Mouse (Mus musculus): ENCODE results near the gene Mill2. TPM values are rescaled to one million over a fixed set of nuclear protein-coding genes. Genes with fewer than 3 reads are reported as not detected.
"Not testable (repeated sequence)": the region's sequence is repeated elsewhere in the genome, so short reads cannot be mapped to it uniquely, and the experiment has no call there.

Mill2 gene
- 0.62 and 1.1 TPM in 2 replicates for polyA plus RNA-seq (2014; fragmentation: Nextera tagmentation; extraction: Ambion mirVana)

GRCm38 (mm10) chr7:18839865-18840264 lies at the start of gene Mill2:
TSS of gene Mill2 (plus strand) at chr7:18839966.
- no peaks in the 10 kb centered on the region for H3K36me3 ChIP-seq (ENCODE audit: control insufficient read depth, insufficient read depth, low read length)
- no peaks in the 10 kb centered on the region for H3K9me3 ChIP-seq (ENCODE audit: control insufficient read depth, low read length)
- peak within 1 kb of the TSS; percentile 93 for H3K27ac ChIP-seq (ENCODE audit: low read depth)
- ATAC-seq (replicated peaks; ENCODE audit: low FRiP score, low TSS enrichment, low read depth), result peak; percentile 59
- H3K27me3 ChIP-seq (replicated peaks; ENCODE audit: control insufficient read depth, insufficient read depth, low read length), result no peaks in the 10 kb centered on the region
- peaks cover 10% of the 10 kb centered on the region; the same call in 1 of the 2 replicates for H3K4me1 ChIP-seq (replicated peaks; ENCODE audit: control insufficient read depth, insufficient read depth, low read length)
- H3K9ac ChIP-seq (ENCODE audit: low read length), result peak within 1 kb of the TSS; percentile 65
- peak within 1 kb of the TSS; percentile 70 for H3K4me2 ChIP-seq (ENCODE audit: low read length)
- 6% methylated on average over 3 of the region's 3 CpGs for WGBS
- peak within 1 kb of the TSS; percentile 41 for H3K4me3 ChIP-seq (ENCODE audit: low read depth, low read length)
- DNase-seq (ENCODE audit: low spot score), result no peak

GRCm38 (mm10) chr7:18790671-18791070 lies 49.1 kb upstream of the Mill2 start:
- not testable (repeated sequence) for H3K27ac ChIP-seq (ENCODE audit: low read depth); H3K9ac ChIP-seq (ENCODE audit: low read length); H3K4me3 ChIP-seq (ENCODE audit: low read depth, low read length); H3K36me3 ChIP-seq (ENCODE audit: control insufficient read depth, insufficient read depth, low read length); H3K27me3 ChIP-seq (replicated peaks; ENCODE audit: control insufficient read depth, insufficient read depth, low read length); ATAC-seq (replicated peaks; ENCODE audit: low FRiP score, low TSS enrichment, low read depth); DNase-seq (ENCODE audit: low spot score); H3K9me3 ChIP-seq (ENCODE audit: control insufficient read depth, low read length); H3K4me2 ChIP-seq (ENCODE audit: low read length); H3K4me1 ChIP-seq (replicated peaks; ENCODE audit: control insufficient read depth, insufficient read depth, low read length)

- no peak for DNase-seq (ENCODE audit: low spot score)
- no peak within 1 kb of the TSS for H3K27ac ChIP-seq (ENCODE audit: low read depth)
- no peak within 1 kb of the TSS for H3K4me3 ChIP-seq (ENCODE audit: low read depth, low read length)
- 87% methylated on average over 1 of the region's 1 CpGs for WGBS
- no peak for ATAC-seq (replicated peaks; ENCODE audit: low FRiP score, low TSS enrichment, low read depth)
- no peak within 1 kb of the TSS for H3K4me2 ChIP-seq (ENCODE audit: low read length)
- H3K9me3 ChIP-seq (ENCODE audit: control insufficient read depth, low read length), result no peaks in the 10 kb centered on the region
- H3K4me1 ChIP-seq (replicated peaks; ENCODE audit: control insufficient read depth, insufficient read depth, low read length), result no peaks in the 10 kb centered on the region
- H3K36me3 ChIP-seq (ENCODE audit: control insufficient read depth, insufficient read depth, low read length), result no peaks in the 10 kb centered on the region
- H3K9ac ChIP-seq (ENCODE audit: low read length), result no peak within 1 kb of the TSS
- H3K27me3 ChIP-seq (replicated peaks; ENCODE audit: control insufficient read depth, insufficient read depth, low read length), result no peaks in the 10 kb centered on the region
Observed at GRCm38 (mm10) chr7:18798420-18798819, 41.3 kb upstream of the Mill2 start, which contains the start of gene Psg19. TSS of gene Psg19 (minus strand) at chr7:18798520.

- no peaks in the 10 kb centered on the region for H3K9me3 ChIP-seq (ENCODE audit: control insufficient read depth, low read length)
- H3K27me3 ChIP-seq (replicated peaks; ENCODE audit: control insufficient read depth, insufficient read depth, low read length), result no peaks in the 10 kb centered on the region
- H3K4me2 ChIP-seq (ENCODE audit: low read length), result no peak overlapping the region
- H3K4me3 ChIP-seq (ENCODE audit: low read depth, low read length), result no peak overlapping the region
- ATAC-seq (replicated peaks; ENCODE audit: low FRiP score, low TSS enrichment, low read depth) (no peak), DNase-seq (ENCODE audit: low spot score) (no peak)
- 44% methylated on average over 3 of the region's 3 CpGs for WGBS
- no peak overlapping the region for H3K27ac ChIP-seq (ENCODE audit: low read depth)
- no peaks in the 10 kb centered on the region for H3K4me1 ChIP-seq (replicated peaks; ENCODE audit: control insufficient read depth, insufficient read depth, low read length)
- H3K36me3 ChIP-seq (ENCODE audit: control insufficient read depth, insufficient read depth, low read length), result no peaks in the 10 kb centered on the region
- H3K9ac ChIP-seq (ENCODE audit: low read length), result no peak overlapping the region
Observed at GRCm38 (mm10) chr7:18799129-18799528, 40.6 kb upstream of the Mill2 start.

- Histone ChIP-seq H3K27me3 (replicated peaks; ENCODE audit: control insufficient read depth, insufficient read depth, low read length) (no peaks in the 10 kb centered on the region), H3K27ac (ENCODE audit: low read depth) (no peak overlapping the region)
- ATAC-seq (replicated peaks; ENCODE audit: low FRiP score, low TSS enrichment, low read depth), result no peak
Observed at GRCm38 (mm10) chr7:18803526-18803925, 36.2 kb upstream of the Mill2 start.

GRCm38 (mm10) chr7:18818301-18818700 lies 21.5 kb upstream of the Mill2 start:
- H3K27me3 ChIP-seq (replicated peaks; ENCODE audit: control insufficient read depth, insufficient read depth, low read length), result no peaks in the 10 kb centered on the region
- no peak overlapping the region for H3K4me3 ChIP-seq (ENCODE audit: low read depth, low read length)
- DNase-seq (ENCODE audit: low spot score) (no peak), ATAC-seq (replicated peaks; ENCODE audit: low FRiP score, low TSS enrichment, low read depth) (no peak)
- 85% methylated on average over 9 of the region's 9 CpGs for WGBS
- H3K27ac ChIP-seq (ENCODE audit: low read depth), result no peak overlapping the region
- H3K4me2 ChIP-seq (ENCODE audit: low read length), result no peak overlapping the region
- no peaks in the 10 kb centered on the region for H3K9me3 ChIP-seq (ENCODE audit: control insufficient read depth, low read length)
- no peaks in the 10 kb centered on the region for H3K36me3 ChIP-seq (ENCODE audit: control insufficient read depth, insufficient read depth, low read length)
- H3K9ac ChIP-seq (ENCODE audit: low read length), result no peak overlapping the region
- H3K4me1 ChIP-seq (replicated peaks; ENCODE audit: control insufficient read depth, insufficient read depth, low read length), result no peaks in the 10 kb centered on the region

More at GRCm38 (mm10) chr7:18803526-18803925, 36.2 kb upstream of the Mill2 start:
- no peak overlapping the region for H3K9ac ChIP-seq (ENCODE audit: low read length)
- no peaks in the 10 kb centered on the region for H3K36me3 ChIP-seq (ENCODE audit: control insufficient read depth, insufficient read depth, low read length)
- H3K4me3 ChIP-seq (ENCODE audit: low read depth, low read length), result no peak overlapping the region
- H3K9me3 ChIP-seq (ENCODE audit: control insufficient read depth, low read length), result no peaks in the 10 kb centered on the region
- H3K4me1 ChIP-seq (replicated peaks; ENCODE audit: control insufficient read depth, insufficient read depth, low read length), result no peaks in the 10 kb centered on the region
- no peak overlapping the region for H3K4me2 ChIP-seq (ENCODE audit: low read length)
- DNase-seq (ENCODE audit: low spot score), result no peak

GRCm38 (mm10) chr7:18821507-18821906 lies 18.3 kb upstream of the Mill2 start, which contains the start of gene Psg17:
TSS of gene Psg17 (minus strand) at chr7:18821607.
- Histone ChIP-seq H3K36me3 (ENCODE audit: control insufficient read depth, insufficient read depth, low read length) (no peaks in the 10 kb centered on the region), H3K9ac (ENCODE audit: low read length) (no peak within 1 kb of the TSS), H3K9me3 (ENCODE audit: control insufficient read depth, low read length) (no peaks in the 10 kb centered on the region), H3K27ac (ENCODE audit: low read depth) (no peak within 1 kb of the TSS), H3K4me2 (ENCODE audit: low read length) (no peak within 1 kb of the TSS), H3K4me1 (replicated peaks; ENCODE audit: control insufficient read depth, insufficient read depth, low read length) (no peaks in the 10 kb centered on the region), H3K27me3 (replicated peaks; ENCODE audit: control insufficient read depth, insufficient read depth, low read length) (no peaks in the 10 kb centered on the region), H3K4me3 (ENCODE audit: low read depth, low read length) (no peak within 1 kb of the TSS)
- WGBS, result 63% methylated on average over 3 of the region's 3 CpGs
- no peak for DNase-seq (ENCODE audit: low spot score)
- ATAC-seq (replicated peaks; ENCODE audit: low FRiP score, low TSS enrichment, low read depth), result no peak

GRCm38 (mm10) chr7:18827792-18828546 lies 11.8 kb upstream of the Mill2 start:
- H3K4me1 ChIP-seq (replicated peaks; ENCODE audit: control insufficient read depth, insufficient read depth, low read length), result no peaks in the 10 kb centered on the region
- no peaks in the 10 kb centered on the region for H3K36me3 ChIP-seq (ENCODE audit: control insufficient read depth, insufficient read depth, low read length)
- H3K27me3 ChIP-seq (replicated peaks; ENCODE audit: control insufficient read depth, insufficient read depth, low read length), result no peaks in the 10 kb centered on the region
- DNase-seq (ENCODE audit: low spot score), result no peak
- H3K4me3 ChIP-seq (ENCODE audit: low read depth, low read length), result no peak overlapping the region
- no peak overlapping the region for H3K4me2 ChIP-seq (ENCODE audit: low read length)
- ATAC-seq (replicated peaks; ENCODE audit: low FRiP score, low TSS enrichment, low read depth), result peak; percentile 50
- H3K9me3 ChIP-seq (ENCODE audit: control insufficient read depth, low read length), result no peaks in the 10 kb centered on the region
- no peak overlapping the region for H3K9ac ChIP-seq (ENCODE audit: low read length)
- no peak overlapping the region for H3K27ac ChIP-seq (ENCODE audit: low read depth)
- WGBS, result 65% methylated on average over 26 of the region's 26 CpGs

GRCm38 (mm10) chr7:18828592-18828991 lies 11.2 kb upstream of the Mill2 start:
- ATAC-seq (replicated peaks; ENCODE audit: low FRiP score, low TSS enrichment, low read depth) (no peak), DNase-seq (ENCODE audit: low spot score) (no peak)
- H3K4me3 ChIP-seq (ENCODE audit: low read depth, low read length), result no peak overlapping the region
- H3K36me3 ChIP-seq (ENCODE audit: control insufficient read depth, insufficient read depth, low read length), result no peaks in the 10 kb centered on the region
- WGBS, result 61% methylated on average over 9 of the region's 9 CpGs
- H3K9me3 ChIP-seq (ENCODE audit: control insufficient read depth, low read length), result no peaks in the 10 kb centered on the region
- no peak overlapping the region for H3K9ac ChIP-seq (ENCODE audit: low read length)
- no peaks in the 10 kb centered on the region for H3K4me1 ChIP-seq (replicated peaks; ENCODE audit: control insufficient read depth, insufficient read depth, low read length)
- no peak overlapping the region for H3K27ac ChIP-seq (ENCODE audit: low read depth)
- no peaks in the 10 kb centered on the region for H3K27me3 ChIP-seq (replicated peaks; ENCODE audit: control insufficient read depth, insufficient read depth, low read length)
- no peak overlapping the region for H3K4me2 ChIP-seq (ENCODE audit: low read length)
